Mouse (Mus musculus): Measurements from ENCODE around the gene 4933430I17Rik. TPM values are rescaled to one million over a fixed set of nuclear protein-coding genes. Genes with fewer than 3 reads are reported as not detected.

Gene 4933430I17Rik
- polyA plus RNA-seq, 1 experiment from 2014 or later: 0.15 TPM

DNA sequence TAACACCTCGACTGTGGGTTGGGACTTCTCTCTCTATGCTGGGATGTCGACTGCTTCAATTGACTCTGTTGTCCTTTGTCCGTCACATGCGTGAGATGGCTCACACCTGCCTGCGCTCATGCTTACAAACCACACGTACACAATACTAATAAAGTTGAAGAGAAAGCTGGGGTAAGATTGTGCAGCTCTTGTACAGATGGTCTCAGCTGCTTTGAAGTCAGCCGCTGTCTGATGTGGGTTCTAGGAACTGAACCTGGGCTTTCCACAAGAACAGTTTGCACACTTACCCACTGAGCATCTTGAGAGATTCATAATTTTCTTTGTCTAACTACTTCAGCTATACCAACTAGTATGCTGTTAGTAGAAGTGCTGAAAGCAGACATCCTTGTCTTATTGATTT lies 26.8 kb downstream of the 4933430I17Rik start:
- H3K27me3 ChIP-seq: peaks cover 3% of the 10 kb centered on the region; the same call in 1 of the 2 replicates
- no peak overlapping the region for H3K9ac ChIP-seq
- 64% methylated on average over 7 of the region's 7 CpGs for whole genome bisulfite sequencing (ENCODE audit: insufficient replicate concordance)
- no peaks in the 10 kb centered on the region for H3K4me1 ChIP-seq (replicated peaks)
- H3K36me3 ChIP-seq (replicated peaks): no peaks in the 10 kb centered on the region
- no peak for ATAC-seq (ENCODE audit: insufficient read depth)
- H3K4me3 ChIP-seq (replicated peaks): no peak overlapping the region
- H3K9me3 ChIP-seq (replicated peaks): no peaks in the 10 kb centered on the region
- no peak overlapping the region for H3K4me2 ChIP-seq
- H3K27ac ChIP-seq (replicated peaks): no peak overlapping the region

DNA sequence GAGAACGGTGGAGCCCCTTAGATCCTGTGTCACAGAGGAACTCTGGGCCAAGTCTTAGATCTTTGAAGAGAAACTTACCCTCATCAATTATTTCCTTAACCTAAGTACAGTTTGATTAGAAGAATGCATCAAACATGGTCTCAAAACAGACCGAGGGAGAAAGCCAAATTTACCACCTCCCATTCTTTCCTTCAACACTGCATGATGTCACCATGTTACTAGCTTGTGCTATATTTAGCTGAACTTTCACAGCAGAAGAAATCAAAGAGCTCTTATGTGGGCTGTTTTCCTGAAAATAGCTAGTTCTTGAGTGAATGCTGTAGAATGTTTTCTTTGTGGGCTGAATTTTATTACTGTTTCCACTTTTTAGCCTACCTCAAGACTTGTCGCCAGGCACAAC lies 32.3 kb downstream of the 4933430I17Rik start:
- 50% methylated on average over 3 of the region's 3 CpGs for WGBS (ENCODE audit: insufficient replicate concordance)
- H3K36me3 ChIP-seq (replicated peaks): no peaks in the 10 kb centered on the region
- no peak overlapping the region for H3K4me3 ChIP-seq (replicated peaks)
- H3K9me3 ChIP-seq (replicated peaks): no peaks in the 10 kb centered on the region
- H3K27me3 ChIP-seq: peaks cover 3% of the 10 kb centered on the region; the same call in 1 of the 2 replicates
- no peak for ATAC-seq (ENCODE audit: insufficient read depth)
- H3K9ac ChIP-seq: no peak overlapping the region
- no peak overlapping the region for H3K27ac ChIP-seq (replicated peaks)
- no peaks in the 10 kb centered on the region for H3K4me1 ChIP-seq (replicated peaks)
- H3K4me2 ChIP-seq: no peak overlapping the region

DNA sequence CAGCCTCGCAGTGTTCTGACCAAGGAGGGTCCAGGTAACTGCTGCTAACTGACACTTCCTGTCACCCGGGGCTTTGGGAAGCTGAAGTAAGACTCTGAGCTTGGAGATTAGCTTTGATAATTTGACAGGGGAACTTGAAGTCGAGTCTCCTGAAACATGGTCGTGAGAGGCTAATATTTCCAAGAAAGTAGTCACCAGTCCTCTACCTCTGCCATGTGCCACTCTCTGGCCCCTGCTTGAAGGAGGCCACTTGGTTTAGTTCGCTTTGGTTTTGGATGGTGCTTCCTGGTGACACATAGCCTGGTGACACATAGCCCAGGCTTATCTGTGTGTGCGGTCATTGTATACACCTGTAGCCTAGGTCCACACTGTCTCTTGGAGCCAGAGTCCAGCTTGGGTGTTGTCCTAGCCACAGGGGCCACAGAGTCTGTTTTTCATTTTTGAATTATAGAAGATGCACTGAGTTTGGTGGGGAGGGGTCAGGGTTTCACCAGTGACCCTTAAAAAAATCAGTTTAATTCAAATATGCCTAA lies 34.7 kb downstream of the 4933430I17Rik start, which contains the start of gene Rgs3:
Gene Rgs3, plus strand, starts transcription at position 51 of the 533 bp plus-strand sequence.
- Histone ChIP-seq H3K36me3 (replicated peaks) (no peaks in the 10 kb centered on the region), H3K4me3 (replicated peaks) (no peak within 1 kb of the TSS), H3K27me3 (no peaks in the 10 kb centered on the region), H3K27ac (replicated peaks) (no peak within 1 kb of the TSS), H3K9ac (no peak within 1 kb of the TSS), H3K4me2 (no peak within 1 kb of the TSS), H3K4me1 (replicated peaks) (no peaks in the 10 kb centered on the region), H3K9me3 (replicated peaks) (no peaks in the 10 kb centered on the region)
- no peak for ATAC-seq (ENCODE audit: insufficient read depth)
- WGBS (ENCODE audit: insufficient replicate concordance): 26% methylated on average over 6 of the region's 6 CpGs

DNA sequence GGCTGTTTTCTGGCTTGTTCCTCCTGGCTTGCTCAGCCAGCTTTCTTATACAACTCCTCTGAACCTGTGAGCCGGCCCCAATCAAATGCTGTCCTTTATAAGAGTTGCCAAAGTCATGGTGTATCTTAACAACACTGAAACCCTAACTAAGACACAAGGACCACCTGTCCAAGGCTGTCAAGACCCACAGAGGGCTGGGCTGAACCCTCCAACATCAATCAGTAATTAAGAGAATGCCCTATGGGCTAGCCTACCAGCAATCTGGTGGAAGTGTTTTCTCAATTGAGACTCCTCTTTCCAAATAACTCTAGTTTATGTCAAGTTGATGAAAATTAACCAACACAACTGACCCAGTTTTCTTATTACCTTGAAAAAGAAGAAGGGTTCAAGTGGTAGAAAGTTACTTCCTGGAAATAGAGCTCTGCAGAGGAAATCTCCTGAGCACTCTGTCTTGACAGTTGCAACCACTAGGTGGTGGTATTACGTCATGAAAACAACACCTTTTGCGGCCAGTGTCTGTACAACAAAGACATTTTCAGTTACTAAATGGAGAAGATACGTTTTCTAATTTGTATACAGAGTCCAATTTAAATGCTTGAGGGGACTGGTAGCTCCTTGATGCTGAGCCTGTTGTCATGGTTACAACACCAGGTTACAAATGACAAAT lies 35.9 kb downstream of the 4933430I17Rik start:
- no peaks in the 10 kb centered on the region for H3K27me3 ChIP-seq
- H3K27ac ChIP-seq (replicated peaks): no peak overlapping the region
- 0 out of 2 replicates have a peak overlapping the region, but pooled peaks have one; percentile 6 for H3K4me2 ChIP-seq
- ATAC-seq (ENCODE audit: insufficient read depth): no peak
- H3K9ac ChIP-seq: no peak overlapping the region
- WGBS (ENCODE audit: insufficient replicate concordance): 18% methylated on average over 4 of the region's 4 CpGs
- H3K9me3 ChIP-seq (replicated peaks): no peaks in the 10 kb centered on the region
- H3K4me3 ChIP-seq (replicated peaks): no peak overlapping the region
- no peaks in the 10 kb centered on the region for H3K4me1 ChIP-seq (replicated peaks)
- no peaks in the 10 kb centered on the region for H3K36me3 ChIP-seq (replicated peaks)

DNA sequence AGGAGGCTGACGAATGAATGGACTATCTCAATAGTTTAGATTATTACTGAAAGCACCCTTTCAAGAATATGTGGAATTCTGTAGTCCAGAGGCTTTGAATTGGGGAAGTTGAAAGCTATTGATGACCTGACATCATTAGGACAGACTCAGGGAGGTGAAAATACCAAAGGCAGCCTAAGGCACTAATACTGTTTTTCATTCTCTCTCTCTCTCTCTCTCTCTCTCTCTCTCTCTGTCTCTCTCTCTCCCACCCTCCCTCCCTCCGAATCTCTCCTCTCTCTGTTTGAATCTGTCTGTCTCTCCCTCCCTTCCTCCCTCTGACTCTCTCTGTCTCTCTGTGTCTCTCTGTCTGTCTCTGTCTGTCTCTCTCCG lies 36.4 kb downstream of the 4933430I17Rik start:
- 32% methylated on average over 3 of the region's 3 CpGs for WGBS (ENCODE audit: insufficient replicate concordance)
- Histone ChIP-seq H3K36me3 (replicated peaks) (no peaks in the 10 kb centered on the region), H3K27ac (replicated peaks) (no peak overlapping the region), H3K9me3 (replicated peaks) (no peaks in the 10 kb centered on the region), H3K27me3 (no peaks in the 10 kb centered on the region), H3K4me3 (replicated peaks) (no peak overlapping the region), H3K4me2 (0 out of 2 replicates have a peak overlapping the region, but pooled peaks have one; percentile 6), H3K4me1 (replicated peaks) (no peaks in the 10 kb centered on the region), H3K9ac (no peak overlapping the region)
- ATAC-seq (ENCODE audit: insufficient read depth): no peak

DNA sequence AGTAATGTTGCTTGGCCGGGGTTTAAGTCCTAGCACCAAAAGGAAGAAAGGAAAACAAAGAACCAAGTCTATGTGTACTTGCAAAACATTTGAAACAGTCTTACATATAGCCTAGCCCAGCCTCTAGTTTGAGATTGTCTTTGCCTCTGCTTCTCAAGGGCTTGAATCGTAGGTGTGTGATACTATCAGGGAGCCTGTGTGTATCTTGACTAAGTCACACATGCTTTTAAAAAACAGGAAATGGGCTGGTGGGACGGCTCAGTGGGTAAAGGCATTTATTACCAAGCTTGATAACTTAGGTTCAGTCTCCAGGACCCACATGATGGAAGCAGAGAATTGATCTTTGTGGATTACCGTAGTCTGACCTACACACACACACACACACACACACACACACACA lies 36.8 kb downstream of the 4933430I17Rik start:
- no peak for ATAC-seq (ENCODE audit: insufficient read depth)
- WGBS (ENCODE audit: insufficient replicate concordance): 26% methylated on average over 4 of the region's 4 CpGs
- no peak overlapping the region for H3K9ac ChIP-seq
- H3K4me1 ChIP-seq (replicated peaks): no peaks in the 10 kb centered on the region
- H3K4me2 ChIP-seq: no peak overlapping the region
- H3K27ac ChIP-seq (replicated peaks): no peak overlapping the region
- no peaks in the 10 kb centered on the region for H3K27me3 ChIP-seq
- H3K36me3 ChIP-seq (replicated peaks): no peaks in the 10 kb centered on the region
- H3K4me3 ChIP-seq (replicated peaks): no peak overlapping the region
- H3K9me3 ChIP-seq (replicated peaks): no peaks in the 10 kb centered on the region

DNA sequence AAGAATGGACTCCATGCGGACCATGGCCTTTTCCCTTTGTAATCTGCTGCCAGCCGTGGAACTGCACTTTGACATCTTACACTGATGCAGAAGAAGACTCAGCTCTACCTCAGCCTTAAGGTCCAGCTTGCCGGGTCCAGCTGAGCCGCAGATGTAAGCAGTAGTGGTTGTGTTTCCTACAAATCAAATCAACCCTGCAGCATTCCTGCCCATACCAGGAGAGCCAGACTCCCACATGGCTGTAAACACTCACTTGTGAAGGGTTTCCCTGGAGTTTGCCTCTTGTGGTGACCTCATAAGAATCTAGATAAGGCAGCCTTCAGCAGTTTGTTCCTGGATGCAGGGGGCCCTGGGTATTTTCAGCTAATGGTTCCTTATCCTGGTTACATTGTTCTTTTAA lies 41.4 kb downstream of the 4933430I17Rik start:
- ATAC-seq (ENCODE audit: insufficient read depth): no peak
- H3K36me3 ChIP-seq (replicated peaks): no peaks in the 10 kb centered on the region
- no peak overlapping the region for H3K27ac ChIP-seq (replicated peaks)
- no peak overlapping the region for H3K4me3 ChIP-seq (replicated peaks)
- H3K9me3 ChIP-seq (replicated peaks): no peaks in the 10 kb centered on the region
- no peaks in the 10 kb centered on the region for H3K27me3 ChIP-seq
- H3K4me2 ChIP-seq: no peak overlapping the region
- WGBS (ENCODE audit: insufficient replicate concordance): 52% methylated on average over 4 of the region's 4 CpGs
- H3K4me1 ChIP-seq (replicated peaks): no peaks in the 10 kb centered on the region
- no peak overlapping the region for H3K9ac ChIP-seq

DNA sequence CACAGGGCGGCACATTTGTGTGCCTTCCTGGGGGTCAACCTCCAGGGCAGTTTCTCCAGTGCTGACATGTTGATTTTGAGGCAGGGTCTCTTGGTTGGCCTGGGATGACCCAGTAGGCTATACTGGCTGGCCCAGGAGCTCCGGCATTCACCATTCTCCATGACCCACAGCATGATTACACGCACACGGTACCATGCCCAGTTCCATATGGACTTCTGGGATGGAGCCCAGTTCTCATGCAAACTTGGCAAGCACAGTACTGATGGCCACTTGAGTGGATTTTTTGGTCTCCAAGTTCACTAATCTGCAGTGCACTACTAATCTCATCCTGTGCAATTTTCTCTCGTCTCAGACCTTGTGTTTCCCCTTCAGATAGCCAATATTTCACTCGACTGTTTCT lies 42.5 kb downstream of the 4933430I17Rik start:
- no peaks in the 10 kb centered on the region for H3K9me3 ChIP-seq (replicated peaks)
- ATAC-seq (ENCODE audit: insufficient read depth): no peak
- H3K4me3 ChIP-seq (replicated peaks): no peak overlapping the region
- H3K9ac ChIP-seq: no peak overlapping the region
- H3K4me2 ChIP-seq: no peak overlapping the region
- no peaks in the 10 kb centered on the region for H3K36me3 ChIP-seq (replicated peaks)
- no peak overlapping the region for H3K27ac ChIP-seq (replicated peaks)
- H3K4me1 ChIP-seq (replicated peaks): no peaks in the 10 kb centered on the region
- WGBS (ENCODE audit: insufficient replicate concordance): 73% methylated on average over 6 of the region's 6 CpGs
- H3K27me3 ChIP-seq: no peaks in the 10 kb centered on the region

DNA sequence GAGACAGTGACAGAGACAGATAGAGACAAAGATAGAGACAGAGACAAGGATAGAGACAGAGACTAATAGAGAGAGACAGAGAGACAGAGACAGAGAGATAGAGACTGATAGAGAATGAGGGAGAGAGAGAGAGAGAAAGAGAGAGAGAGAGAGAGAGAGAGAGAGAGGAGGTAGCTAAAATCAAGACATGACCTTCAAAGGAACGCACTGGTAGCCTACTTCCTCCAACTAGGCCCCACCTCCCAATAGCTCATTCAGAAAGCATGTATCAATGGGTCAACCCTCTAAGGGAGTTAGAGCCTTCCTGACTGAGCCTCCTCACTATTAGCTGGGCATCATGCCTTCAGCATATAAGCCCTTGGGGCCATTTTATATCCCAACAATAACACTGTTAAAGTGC lies 43.2 kb downstream of the 4933430I17Rik start:
- no peak overlapping the region for H3K27ac ChIP-seq (replicated peaks)
- H3K4me2 ChIP-seq: no peak overlapping the region
- no peaks in the 10 kb centered on the region for H3K4me1 ChIP-seq (replicated peaks)
- H3K9me3 ChIP-seq (replicated peaks): no peaks in the 10 kb centered on the region
- ATAC-seq (ENCODE audit: insufficient read depth): no peak
- H3K27me3 ChIP-seq: no peaks in the 10 kb centered on the region
- WGBS (ENCODE audit: insufficient replicate concordance): 61% methylated on average over 1 of the region's 1 CpGs
- H3K4me3 ChIP-seq (replicated peaks): no peak overlapping the region
- H3K9ac ChIP-seq: no peak overlapping the region
- no peaks in the 10 kb centered on the region for H3K36me3 ChIP-seq (replicated peaks)

DNA sequence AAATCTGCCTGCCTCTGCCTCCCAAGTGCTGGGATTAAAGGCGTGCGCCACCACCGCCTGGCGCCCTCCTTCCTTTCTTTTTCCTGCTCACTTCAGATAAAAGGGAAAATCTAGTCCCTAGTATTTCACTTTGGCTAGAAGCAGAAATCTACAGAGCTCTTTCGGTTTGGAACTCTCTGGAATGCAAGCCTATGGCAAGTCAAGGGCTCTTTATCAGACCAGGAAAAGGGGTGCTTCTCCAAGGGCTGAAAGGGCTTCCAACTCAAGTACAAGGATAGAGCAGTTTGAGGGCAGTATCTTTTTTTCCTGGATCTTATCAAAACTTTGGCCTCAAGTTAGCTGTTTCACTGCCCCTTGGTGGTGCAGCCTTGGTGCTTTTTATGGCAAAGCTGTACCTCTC lies 44.4 kb downstream of the 4933430I17Rik start:
- ATAC-seq (ENCODE audit: insufficient read depth): no peak
- Histone ChIP-seq H3K36me3 (replicated peaks) (no peaks in the 10 kb centered on the region), H3K9ac (no peak overlapping the region), H3K9me3 (replicated peaks) (no peaks in the 10 kb centered on the region), H3K4me2 (no peak overlapping the region), H3K4me1 (replicated peaks) (no peaks in the 10 kb centered on the region), H3K27me3 (no peaks in the 10 kb centered on the region), H3K27ac (replicated peaks) (no peak overlapping the region), H3K4me3 (replicated peaks) (no peak overlapping the region)
- WGBS (ENCODE audit: insufficient replicate concordance): 72% methylated on average over 5 of the region's 5 CpGs

DNA sequence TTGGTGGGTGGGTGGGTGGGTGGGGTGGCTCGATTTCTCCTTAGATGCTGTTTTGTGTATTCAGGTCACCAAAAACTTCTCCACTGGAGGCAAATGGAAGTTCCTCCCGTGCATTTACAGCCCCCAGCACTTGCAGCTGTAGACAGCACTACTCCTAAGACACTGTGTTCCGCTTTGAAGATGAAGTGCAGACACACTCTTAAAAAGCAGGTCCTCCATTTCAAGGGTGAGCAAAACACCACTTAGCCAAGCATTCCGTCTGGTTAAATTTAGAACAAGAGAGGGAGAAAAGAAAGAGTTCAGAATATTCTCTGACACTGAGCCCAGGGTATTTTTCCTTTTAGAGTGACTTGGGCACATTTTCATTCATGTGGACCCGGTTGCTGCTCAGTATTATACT lies 44.9 kb downstream of the 4933430I17Rik start:
- no peaks in the 10 kb centered on the region for H3K4me1 ChIP-seq (replicated peaks)
- H3K4me2 ChIP-seq: no peak overlapping the region
- H3K27me3 ChIP-seq: no peaks in the 10 kb centered on the region
- no peaks in the 10 kb centered on the region for H3K36me3 ChIP-seq (replicated peaks)
- no peak overlapping the region for H3K9ac ChIP-seq
- no peak for ATAC-seq (ENCODE audit: insufficient read depth)
- H3K9me3 ChIP-seq (replicated peaks): no peaks in the 10 kb centered on the region
- WGBS (ENCODE audit: insufficient replicate concordance): 57% methylated on average over 5 of the region's 5 CpGs
- H3K27ac ChIP-seq (replicated peaks): no peak overlapping the region
- H3K4me3 ChIP-seq (replicated peaks): no peak overlapping the region
